Mouse (Mus musculus) hindbrain, embryonic 11.5 days (tissue): ENCODE data around the gene Naa15. TPM values are rescaled to one million over a fixed set of nuclear protein-coding genes. Genes with fewer than 3 reads are reported as not detected.

Experiments used
- ATAC-seq: fragments of 200-750 bp; cut with Nextera tagmentation; 2 replicates; pipeline ENCODE4 v1.8.0; 2017; ENCODE audit warnings: mild to moderate bottlenecking, moderate TSS enrichment, moderate library complexity; ENCODE audit not compliant: low FRiP score
- DNase-seq: peaks from one replicate; pipeline ENCODE4 v3.0.0-alpha.2; 2015; ENCODE audit warnings: low spot score
- H3K27ac ChIP-seq: fragments of 300-500 bp; sonication (generic); 2 replicates; pipeline ENCODE4 v1.5.1; 2014; ENCODE audit warnings: mild to moderate bottlenecking, low read depth, low read length
- H3K27me3 ChIP-seq: fragments of 300-500 bp; sonication (generic); 2 replicates; pipeline ENCODE4 v1.6.1; 2014; ENCODE audit warnings: mild to moderate bottlenecking, low read length, moderate library complexity, mixed read lengths; ENCODE audit not compliant: control insufficient read depth, insufficient read depth
- H3K36me3 ChIP-seq: fragments of 300-500 bp; sonication (generic); 2 replicates; pipeline ENCODE4 v1.6.1; 2014; ENCODE audit warnings: mild to moderate bottlenecking, low read length, moderate library complexity, mixed read lengths; ENCODE audit not compliant: control insufficient read depth, insufficient read depth
- H3K4me1 ChIP-seq: fragments of 300-500 bp; sonication (generic); replicated peaks from 2 replicates; pipeline ENCODE4 v1.6.1; 2014; ENCODE audit warnings: low read length, mixed read lengths; ENCODE audit not compliant: control insufficient read depth, insufficient read depth
- H3K4me2 ChIP-seq: fragments of 300-500 bp; sonication (generic); replicated peaks from 2 replicates; pipeline ENCODE4 v1.6.1; 2014; ENCODE audit warnings: mild to moderate bottlenecking, low read depth, low read length
- H3K4me3 ChIP-seq: fragments of 300-500 bp; sonication (generic); 2 replicates; pipeline ENCODE4 v1.5.1; 2014; ENCODE audit warnings: low read depth, low read length
- H3K9ac ChIP-seq: fragments of 300-500 bp; sonication (generic); 2 replicates; pipeline ENCODE4 v1.6.1; 2014; ENCODE audit warnings: low read depth, low read length
- H3K9me3 ChIP-seq: fragments of 300-500 bp; sonication (generic); 2 replicates; pipeline ENCODE4 v1.6.1; 2016; ENCODE audit warnings: low read length; ENCODE audit not compliant: control insufficient read depth
- WGBS: fragments of 180-500 bp; shearing (Covaris S2); extraction: QIAGEN DNeasy Blood & Tissue Kit; methylation state at CpG from one replicate; pipeline ENCODE4 v1.1.7; 2014; 5-methylcytosine and 5-hydroxymethylcytosine counted together
- polyA plus RNA-seq: library from polyadenylated mRNA; unstranded; fragments of >200 nt; fragmentation: Nextera tagmentation; extraction: Ambion mirVana; gene quantifications from 2 replicates; pipeline ENCODE4 v1.2.1, GENCODE M21; 2014

Gene Naa15
- polyA plus RNA-seq, 1 experiment from 2014 or later: 59.3 TPM

DNA sequence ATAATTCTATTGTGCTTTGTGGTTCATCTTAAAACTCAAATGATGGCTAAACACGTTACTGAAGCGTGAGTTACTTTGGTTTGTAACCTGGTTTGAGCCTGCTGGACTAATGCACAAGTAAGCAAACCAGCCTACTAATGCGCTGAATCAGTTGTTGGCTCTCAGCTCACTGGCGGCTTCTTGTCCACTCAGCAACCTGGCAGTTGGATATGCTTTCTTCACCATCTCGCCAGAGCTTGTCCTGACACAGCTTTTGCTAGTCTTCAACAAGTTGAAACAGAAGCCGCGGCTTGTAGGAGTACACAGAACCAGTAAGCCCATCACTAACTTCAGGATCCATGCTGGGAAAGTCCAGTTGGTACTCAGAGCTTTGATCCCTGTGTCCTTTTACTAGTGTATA lies 2.5 kb upstream of the Naa15 start:
- Histone ChIP-seq H3K4me1 (peaks cover 3% of the 10 kb centered on the region; the same call in 1 of the 2 replicates), H3K9me3 (no peaks in the 10 kb centered on the region), H3K27me3 (no peaks in the 10 kb centered on the region), H3K9ac (no peak overlapping the region), H3K36me3 (no peaks in the 10 kb centered on the region), H3K4me3 (no peak overlapping the region), H3K4me2 (no peak overlapping the region), H3K27ac (no peak overlapping the region)
- no peak for ATAC-seq
- no peak for DNase-seq
- WGBS: 91% methylated on average over 7 of the region's 7 CpGs

DNA sequence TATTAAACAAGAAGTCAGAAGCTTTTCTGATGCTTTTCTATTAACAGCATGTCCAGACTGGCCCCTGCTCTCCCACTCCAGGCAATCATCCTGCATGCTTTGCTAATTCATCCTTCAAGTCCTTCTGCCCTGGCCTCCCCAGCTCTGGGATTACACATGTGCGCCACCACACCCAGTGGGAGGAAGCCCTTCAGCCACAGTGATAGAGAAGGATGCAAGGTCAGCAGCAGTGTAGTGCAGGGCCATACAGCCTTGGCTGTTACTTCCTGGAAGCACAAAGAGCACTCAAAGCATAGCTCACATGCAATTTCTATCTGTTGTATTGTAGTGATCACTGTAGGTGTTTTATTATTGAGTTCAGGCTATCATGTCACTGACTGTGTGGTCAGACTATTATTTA lies 1.7 kb upstream of the Naa15 start:
- Histone ChIP-seq H3K27ac (no peak overlapping the region), H3K9me3 (no peaks in the 10 kb centered on the region), H3K27me3 (no peaks in the 10 kb centered on the region), H3K4me2 (no peak overlapping the region), H3K4me1 (no peaks in the 10 kb centered on the region), H3K36me3 (no peaks in the 10 kb centered on the region), H3K9ac (no peak overlapping the region), H3K4me3 (no peak overlapping the region)
- DNase-seq: no peak
- 90% methylated on average over 1 of the region's 1 CpGs for WGBS
- no peak for ATAC-seq

DNA sequence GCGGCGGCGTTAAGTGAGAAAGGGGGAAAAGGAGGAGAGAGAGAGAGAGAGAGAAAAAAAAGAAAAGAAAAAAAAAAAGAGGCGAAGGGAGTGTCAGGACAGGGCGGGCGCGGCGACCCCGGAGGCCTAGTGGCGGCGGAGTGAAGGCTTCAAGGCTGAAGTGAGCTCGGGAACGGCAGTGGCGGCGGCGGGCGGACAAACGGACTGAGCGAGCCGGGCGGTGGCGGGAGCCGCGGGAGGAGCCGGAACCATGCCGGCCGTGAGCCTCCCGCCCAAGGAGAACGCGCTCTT lies 1.1 kb downstream of the Naa15 start:
- peak; percentile 62 for DNase-seq
- WGBS: 0% methylated on average over 30 of the region's 30 CpGs

DNA sequence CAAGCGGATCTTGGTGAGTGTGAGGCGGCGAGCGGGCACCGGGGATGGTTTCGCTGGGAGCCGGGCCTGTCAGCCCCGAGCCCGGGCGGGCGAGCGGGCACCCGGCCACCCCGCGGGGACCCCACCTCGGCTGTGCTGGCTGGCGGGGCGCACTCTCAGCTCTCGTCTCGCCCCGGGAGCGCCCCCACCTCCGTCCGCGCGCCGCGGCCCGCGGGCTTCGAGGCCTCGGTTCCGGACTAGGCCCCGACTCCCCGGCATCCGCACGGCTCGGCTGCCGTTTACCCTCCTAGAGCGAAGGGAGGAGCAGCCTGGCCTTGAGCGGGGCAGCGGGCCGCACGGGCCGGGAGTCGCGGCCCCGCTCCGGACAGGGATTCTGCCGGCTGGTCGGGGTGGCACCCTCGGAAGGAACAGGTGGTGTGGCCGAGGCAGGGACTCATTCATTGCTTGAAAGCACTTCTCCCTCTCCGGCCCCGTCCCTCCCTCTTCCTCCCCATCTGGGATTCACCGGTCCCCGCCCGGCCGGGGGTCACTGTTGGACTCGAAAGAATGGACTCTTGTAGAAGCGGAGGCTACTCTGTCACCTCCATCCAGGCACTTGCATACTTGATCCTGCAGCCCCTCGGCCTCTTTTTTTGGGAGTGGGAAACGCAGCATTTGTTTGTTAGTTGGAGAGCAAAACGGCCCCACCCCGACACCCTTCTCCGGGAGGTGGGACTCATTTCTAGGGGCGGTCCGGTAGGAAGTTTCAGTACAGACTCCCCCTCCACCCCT lies 1.6 kb downstream of the Naa15 start:
- Histone ChIP-seq H3K27me3 (no peaks in the 10 kb centered on the region), H3K9me3 (no peaks in the 10 kb centered on the region), H3K27ac (peak overlapping the region; percentile 88), H3K9ac (peak overlapping the region; percentile 96), H3K36me3 (no peaks in the 10 kb centered on the region), H3K4me3 (peak overlapping the region; percentile 99), H3K4me1 (no peaks in the 10 kb centered on the region), H3K4me2 (peak overlapping the region; percentile 71)
- ATAC-seq (peak; percentile 63), DNase-seq (peak; percentile 65)
- under 1% methylated on average over 50 of the region's 68 CpGs for WGBS

More for the DNA sequence above, 1.1 kb downstream of the Naa15 start:
- H3K4me1 ChIP-seq: no peaks in the 10 kb centered on the region
- H3K9me3 ChIP-seq: no peaks in the 10 kb centered on the region
- H3K27ac ChIP-seq: peak overlapping the region; percentile 88
- no peaks in the 10 kb centered on the region for H3K36me3 ChIP-seq
- H3K4me2 ChIP-seq: peak overlapping the region; percentile 71
- ATAC-seq: peak; percentile 68
- no peaks in the 10 kb centered on the region for H3K27me3 ChIP-seq
- peak overlapping the region; percentile 99 for H3K4me3 ChIP-seq
- peak overlapping the region; percentile 96 for H3K9ac ChIP-seq

DNA sequence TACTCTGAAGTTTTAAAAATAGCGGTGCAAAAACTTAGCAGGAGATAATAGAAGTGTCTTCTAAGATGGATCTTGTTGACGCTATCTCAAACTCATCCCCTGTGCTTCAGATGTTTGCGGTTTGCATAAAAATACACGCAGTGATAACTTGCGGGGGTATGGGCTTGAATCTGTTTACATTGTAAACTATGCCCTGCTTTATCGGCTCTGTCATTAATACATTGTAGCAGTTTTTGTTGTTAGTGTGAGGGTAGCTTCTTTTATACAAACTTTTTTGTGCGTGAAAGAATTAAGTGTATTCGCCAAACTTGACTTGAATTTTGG lies 2.1 kb downstream of the Naa15 start:
- no peak overlapping the region for H3K27ac ChIP-seq
- H3K4me1 ChIP-seq: no peaks in the 10 kb centered on the region
- no peaks in the 10 kb centered on the region for H3K9me3 ChIP-seq
- H3K4me2 ChIP-seq: peak overlapping the region; percentile 71
- H3K36me3 ChIP-seq: no peaks in the 10 kb centered on the region
- no peaks in the 10 kb centered on the region for H3K27me3 ChIP-seq
- H3K9ac ChIP-seq: peak overlapping the region; percentile 96
- ATAC-seq (no peak), DNase-seq (no peak)
- WGBS: 10% methylated on average over 8 of the region's 8 CpGs
- H3K4me3 ChIP-seq: peak overlapping the region; percentile 99

DNA sequence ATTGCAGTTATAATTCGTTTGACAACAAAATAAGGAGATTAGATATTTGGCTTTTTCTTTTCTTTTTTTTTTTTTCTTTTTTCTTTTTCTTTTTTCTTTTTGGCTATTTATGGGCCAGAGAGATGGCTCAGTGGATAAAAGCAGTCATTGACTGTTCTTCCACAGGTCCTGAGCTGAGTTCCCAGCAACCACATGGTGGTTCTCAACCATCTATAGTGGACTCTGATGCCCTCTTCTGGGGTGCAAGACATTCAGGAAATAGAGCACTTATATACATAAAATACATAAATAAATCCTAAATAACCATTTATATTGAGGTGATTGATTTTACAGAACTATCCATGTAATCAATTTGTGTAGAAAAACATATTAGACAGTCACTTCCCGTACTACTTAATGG lies 2.5 kb downstream of the Naa15 start:
- ATAC-seq: no peak
- H3K4me2 ChIP-seq: peak overlapping the region; percentile 71
- no peaks in the 10 kb centered on the region for H3K4me1 ChIP-seq
- DNase-seq: no peak
- no peaks in the 10 kb centered on the region for H3K9me3 ChIP-seq
- H3K27ac ChIP-seq: no peak overlapping the region
- peak overlapping the region; percentile 99 for H3K4me3 ChIP-seq
- WGBS: 50% methylated on average over 2 of the region's 2 CpGs
- H3K9ac ChIP-seq: no peak overlapping the region
- no peaks in the 10 kb centered on the region for H3K27me3 ChIP-seq
- no peaks in the 10 kb centered on the region for H3K36me3 ChIP-seq

DNA sequence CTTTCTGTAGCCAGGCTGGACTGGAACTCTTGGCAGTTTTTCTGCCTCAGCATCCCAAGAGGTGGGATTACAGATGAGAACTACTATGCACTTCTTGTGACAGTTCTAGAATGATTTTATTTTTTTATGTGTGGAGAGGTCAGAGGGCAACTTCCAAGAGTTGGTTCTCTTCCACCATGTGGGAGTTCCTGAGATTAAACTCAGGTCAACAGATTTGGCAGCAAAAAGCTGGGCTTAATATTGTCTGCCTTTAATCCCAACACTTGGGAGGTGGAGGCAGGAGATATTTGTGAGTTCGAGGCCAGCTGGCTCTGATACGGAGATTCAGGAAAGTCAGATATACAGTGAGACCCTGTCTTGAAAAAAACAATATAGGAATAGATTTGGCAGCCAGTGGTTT lies 3.0 kb downstream of the Naa15 start:
- no peaks in the 10 kb centered on the region for H3K27me3 ChIP-seq
- 0 out of 2 replicates have a peak overlapping the region, but pooled peaks have one; percentile 17 for H3K4me2 ChIP-seq
- H3K4me1 ChIP-seq: no peaks in the 10 kb centered on the region
- no peaks in the 10 kb centered on the region for H3K9me3 ChIP-seq
- H3K9ac ChIP-seq: no peak overlapping the region
- H3K27ac ChIP-seq: no peak overlapping the region
- no peak overlapping the region for H3K4me3 ChIP-seq
- no peaks in the 10 kb centered on the region for H3K36me3 ChIP-seq
- DNase-seq (no peak), ATAC-seq (no peak)
- 83% methylated on average over 2 of the region's 2 CpGs for WGBS

DNA sequence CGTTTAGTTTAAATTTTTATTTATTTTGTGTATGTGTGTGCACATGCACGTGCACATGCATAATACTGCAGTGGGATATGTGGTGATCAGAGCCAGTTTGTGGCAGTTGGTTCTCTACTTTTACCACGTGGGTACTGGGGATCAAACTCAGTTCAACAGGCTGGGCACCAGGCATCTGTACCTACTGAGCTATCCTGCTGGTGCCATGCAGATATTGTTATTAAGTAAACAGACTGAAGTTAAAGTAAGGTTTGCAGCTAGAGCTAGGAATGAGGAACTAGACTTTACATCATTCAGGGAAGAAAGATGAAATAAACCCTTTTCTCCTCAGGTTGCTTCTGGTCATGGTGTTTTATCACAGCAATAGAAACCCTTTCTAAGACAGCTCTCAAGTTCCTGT lies 7.0 kb downstream of the Naa15 start:
- H3K9me3 ChIP-seq: no peaks in the 10 kb centered on the region
- 86% methylated on average over 3 of the region's 3 CpGs for WGBS
- ATAC-seq: no peak

DNA sequence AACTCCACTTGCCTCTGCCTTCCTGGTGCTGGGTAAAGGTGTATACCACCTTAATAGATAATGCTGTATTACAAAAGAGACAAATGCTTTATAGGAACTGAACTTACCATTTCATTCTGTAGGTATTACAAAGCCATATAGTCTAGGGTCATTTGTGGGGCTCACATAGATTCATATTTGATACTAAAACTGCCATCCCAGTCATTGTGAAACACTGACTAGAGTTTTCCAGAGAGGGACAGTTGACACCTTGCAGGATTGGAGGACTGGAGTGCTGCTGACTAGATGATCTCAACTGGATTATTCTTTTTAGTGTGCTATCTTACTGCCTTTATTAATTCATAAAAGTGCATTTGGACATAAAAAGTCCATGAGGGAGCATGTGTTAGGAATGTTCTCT lies 10.4 kb downstream of the Naa15 start:
- no peak overlapping the region for H3K9ac ChIP-seq
- no peak overlapping the region for H3K27ac ChIP-seq
- H3K4me3 ChIP-seq: no peak overlapping the region
- no peaks in the 10 kb centered on the region for H3K27me3 ChIP-seq
- H3K4me1 ChIP-seq: no peaks in the 10 kb centered on the region
- ATAC-seq (no peak), DNase-seq (no peak)
- no peak overlapping the region for H3K4me2 ChIP-seq
- H3K36me3 ChIP-seq: no peaks in the 10 kb centered on the region
- no peaks in the 10 kb centered on the region for H3K9me3 ChIP-seq

More for the DNA sequence above, 7.0 kb downstream of the Naa15 start:
- H3K27me3 ChIP-seq: no peaks in the 10 kb centered on the region
- no peak overlapping the region for H3K4me3 ChIP-seq
- H3K27ac ChIP-seq: no peak overlapping the region
- H3K36me3 ChIP-seq: no peaks in the 10 kb centered on the region
- no peak for DNase-seq
- no peak overlapping the region for H3K9ac ChIP-seq
- H3K4me2 ChIP-seq: no peak overlapping the region
- no peaks in the 10 kb centered on the region for H3K4me1 ChIP-seq
